Mouse (Mus musculus) ovary, postnatal 14 days (tissue): ENCODE data around the gene Tent5b.
A peak's percentile ranks its signal among the peaks of the same experiment; 100 is the strongest.

Experiments used
- DNase-seq: peaks from one replicate; pipeline ENCODE4 v3.0.0; 2022; ENCODE audit warnings: low spot score

The Tent5b gene

GRCm38 (mm10) chr4:133479458-133480184 is at the start of gene Tent5b:
Tent5b (plus strand) TSS chr4:133480132.
- DNase-seq, result peak; percentile 96

GRCm38 (mm10) chr4:133431508-133431907 is 48.4 kb upstream of the Tent5b start:
- DNase-seq, result no peak

- no peak for DNase-seq
Observed at GRCm38 (mm10) chr4:133432560-133433171, 47.3 kb upstream of the Tent5b start.

GRCm38 (mm10) chr4:133435921-133436320 is 44.0 kb upstream of the Tent5b start:
- DNase-seq, result no peak

- DNase-seq, result peak; percentile 33
Observed at GRCm38 (mm10) chr4:133439460-133440376, 40.2 kb upstream of the Tent5b start.

GRCm38 (mm10) chr4:133440377-133440795 is 39.5 kb upstream of the Tent5b start:
- no peak for DNase-seq

- no peak for DNase-seq
Observed at GRCm38 (mm10) chr4:133442194-133442593, 37.7 kb upstream of the Tent5b start.

- no peak for DNase-seq
Observed at GRCm38 (mm10) chr4:133443085-133443484, 36.8 kb upstream of the Tent5b start.

- no peak for DNase-seq
Observed at GRCm38 (mm10) chr4:133445727-133446126, 34.2 kb upstream of the Tent5b start.

GRCm38 (mm10) chr4:133447366-133447765 is 32.6 kb upstream of the Tent5b start:
- no peak for DNase-seq

- DNase-seq, result no peak
Observed at GRCm38 (mm10) chr4:133447967-133448366, 32.0 kb upstream of the Tent5b start.

GRCm38 (mm10) chr4:133448708-133449388 is 31.1 kb upstream of the Tent5b start:
- DNase-seq, result no peak

GRCm38 (mm10) chr4:133449726-133450125 is 30.2 kb upstream of the Tent5b start:
- peak; percentile 44 for DNase-seq

GRCm38 (mm10) chr4:133451536-133451935 is 28.4 kb upstream of the Tent5b start:
- peak; percentile 89 for DNase-seq

GRCm38 (mm10) chr4:133452433-133452832 is 27.5 kb upstream of the Tent5b start:
- no peak for DNase-seq

- DNase-seq, result no peak
Observed at GRCm38 (mm10) chr4:133458044-133458443, 21.9 kb upstream of the Tent5b start.

GRCm38 (mm10) chr4:133460006-133460405 is 19.9 kb upstream of the Tent5b start:
- DNase-seq, result no peak

- DNase-seq, result no peak
Observed at GRCm38 (mm10) chr4:133460796-133461325, 19.1 kb upstream of the Tent5b start.

- no peak for DNase-seq
Observed at GRCm38 (mm10) chr4:133461362-133461761, 18.6 kb upstream of the Tent5b start.

GRCm38 (mm10) chr4:133463184-133463583 is 16.7 kb upstream of the Tent5b start:
- no peak for DNase-seq

GRCm38 (mm10) chr4:133468080-133468479 is 11.9 kb upstream of the Tent5b start:
- peak; percentile 51 for DNase-seq

GRCm38 (mm10) chr4:133469122-133469521 is 10.8 kb upstream of the Tent5b start:
- no peak for DNase-seq
